Mouse (Mus musculus) heart, embryonic 15.5 days (tissue): ENCODE results near the gene Xkrx. TPM values are rescaled to one million over a fixed set of nuclear protein-coding genes. Genes with fewer than 3 reads are reported as not detected.

ENCODE experiments used
- ATAC-seq: fragments of 200-750 bp; cut with Nextera tagmentation; replicated peaks from 2 replicates; pipeline ENCODE4 v1.8.0; 2017; ENCODE audit warnings: low read depth, moderate TSS enrichment; ENCODE audit not compliant: insufficient number of reproducible peaks, insufficient read depth, low FRiP score
- H3K27ac ChIP-seq: fragments of 300-500 bp; sonication (generic); 2 replicates; pipeline ENCODE4 v1.5.1; 2015; ENCODE audit warnings: mild to moderate bottlenecking, inconsistent platforms
- H3K27me3 ChIP-seq: fragments of 300-500 bp; sonication (generic); 2 replicates; pipeline ENCODE4 v1.6.1; 2015; ENCODE audit warnings: inconsistent platforms
- H3K36me3 ChIP-seq: fragments of 300-500 bp; sonication (generic); 2 replicates; pipeline ENCODE4 v1.6.1; 2015; ENCODE audit warnings: mild to moderate bottlenecking, inconsistent platforms
- H3K4me1 ChIP-seq: fragments of 300-500 bp; sonication (generic); replicated peaks from 2 replicates; pipeline ENCODE4 v1.6.1; 2015; ENCODE audit warnings: inconsistent platforms
- H3K4me2 ChIP-seq: fragments of 300-500 bp; sonication (generic); 2 replicates; pipeline ENCODE4 v1.6.1; 2015; ENCODE audit warnings: inconsistent platforms, mild to moderate bottlenecking, moderate library complexity
- H3K4me3 ChIP-seq: fragments of 300-500 bp; sonication (generic); 2 replicates; pipeline ENCODE4 v1.5.1; 2015; ENCODE audit warnings: mild to moderate bottlenecking, inconsistent platforms
- H3K9ac ChIP-seq: fragments of 300-500 bp; sonication (generic); 2 replicates; pipeline ENCODE4 v1.6.1; 2015; ENCODE audit warnings: mild to moderate bottlenecking, inconsistent platforms
- H3K9me3 ChIP-seq: fragments of 300-500 bp; sonication (generic); replicated peaks from 2 replicates; pipeline ENCODE4 v1.6.1; 2016; ENCODE audit warnings: inconsistent platforms
- WGBS: fragments of 180-500 bp; shearing (Covaris S2); methylation state at CpG from one replicate; pipeline ENCODE4 v1.1.7; 2015; ENCODE audit warnings: mixed read lengths; 5-methylcytosine and 5-hydroxymethylcytosine counted together
- polyA plus RNA-seq: library from polyadenylated mRNA; unstranded; fragments of >200 nt; fragmentation: Nextera tagmentation; extraction: Ambion mirVana; gene quantifications from 2 replicates; pipeline ENCODE4 v1.2.1, GENCODE M21; 2015

Xkrx gene
- polyA plus RNA-seq, 1 experiment from 2014 or later, result 0.18 TPM

- Histone ChIP-seq H3K27ac (no peak overlapping the region), H3K36me3 (no peaks in the 10 kb centered on the region), H3K27me3 (no peaks in the 10 kb centered on the region), H3K9me3 (no peaks in the 10 kb centered on the region), H3K4me1 (no peaks in the 10 kb centered on the region), H3K9ac (no peak overlapping the region), H3K4me2 (no peak overlapping the region), H3K4me3 (no peak overlapping the region)
- no peak for ATAC-seq
- WGBS, result 73% methylated on average over 6 of the region's 6 CpGs
Measured at GRCm38 (mm10) chrX:134140024-134140423, 21.9 kb downstream of the Xkrx start.

DNA sequence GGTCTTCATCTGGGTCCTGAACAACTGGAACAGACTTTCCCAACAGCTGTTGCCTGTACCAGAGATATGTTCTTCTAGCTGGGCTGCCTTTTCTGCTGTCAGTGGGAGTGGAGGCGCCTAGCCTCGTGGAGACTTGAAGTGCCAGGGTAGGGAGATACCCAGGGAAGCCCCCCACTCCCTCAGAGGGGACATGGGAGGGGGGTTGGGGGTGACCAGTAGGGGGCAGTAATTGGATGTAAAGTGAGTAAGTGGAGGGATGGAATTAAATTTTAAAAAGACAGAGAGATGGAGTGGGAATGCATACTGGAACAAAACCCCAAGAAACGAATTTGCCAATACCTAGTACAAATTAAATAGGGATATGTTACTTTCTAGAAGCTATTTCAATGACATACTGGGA lies 28.1 kb downstream of the Xkrx start:
- no peaks in the 10 kb centered on the region for H3K36me3 ChIP-seq
- no peaks in the 10 kb centered on the region for H3K4me1 ChIP-seq
- H3K27me3 ChIP-seq, result no peaks in the 10 kb centered on the region
- no peak for ATAC-seq
- no peak overlapping the region for H3K4me3 ChIP-seq
- H3K4me2 ChIP-seq, result no peak overlapping the region
- H3K9ac ChIP-seq, result no peak overlapping the region
- 43% methylated on average over 3 of the region's 3 CpGs for WGBS
- H3K9me3 ChIP-seq, result no peaks in the 10 kb centered on the region
- no peak overlapping the region for H3K27ac ChIP-seq

GRCm38 (mm10) chrX:134132295-134132694 lies 29.6 kb downstream of the Xkrx start:
- peaks cover 3% of the 10 kb centered on the region; the same call in 1 of the 2 replicates for H3K27me3 ChIP-seq
- H3K4me1 ChIP-seq, result no peaks in the 10 kb centered on the region
- no peak overlapping the region for H3K4me3 ChIP-seq
- no peak for ATAC-seq
- no peaks in the 10 kb centered on the region for H3K9me3 ChIP-seq
- H3K36me3 ChIP-seq, result no peaks in the 10 kb centered on the region
- no peak overlapping the region for H3K4me2 ChIP-seq
- H3K27ac ChIP-seq, result no peak overlapping the region
- H3K9ac ChIP-seq, result no peak overlapping the region
- WGBS, result 32% methylated on average over 5 of the region's 5 CpGs

- 73% methylated on average over 3 of the region's 3 CpGs for WGBS
- Histone ChIP-seq H3K9me3 (no peaks in the 10 kb centered on the region), H3K4me3 (no peak overlapping the region), H3K4me1 (no peaks in the 10 kb centered on the region), H3K9ac (no peak overlapping the region), H3K27me3 (peaks cover 3% of the 10 kb centered on the region; the same call in 1 of the 2 replicates), H3K27ac (no peak overlapping the region), H3K36me3 (no peaks in the 10 kb centered on the region), H3K4me2 (no peak overlapping the region)
- ATAC-seq, result no peak
Measured at GRCm38 (mm10) chrX:134128549-134128948, 33.3 kb downstream of the Xkrx start.

DNA sequence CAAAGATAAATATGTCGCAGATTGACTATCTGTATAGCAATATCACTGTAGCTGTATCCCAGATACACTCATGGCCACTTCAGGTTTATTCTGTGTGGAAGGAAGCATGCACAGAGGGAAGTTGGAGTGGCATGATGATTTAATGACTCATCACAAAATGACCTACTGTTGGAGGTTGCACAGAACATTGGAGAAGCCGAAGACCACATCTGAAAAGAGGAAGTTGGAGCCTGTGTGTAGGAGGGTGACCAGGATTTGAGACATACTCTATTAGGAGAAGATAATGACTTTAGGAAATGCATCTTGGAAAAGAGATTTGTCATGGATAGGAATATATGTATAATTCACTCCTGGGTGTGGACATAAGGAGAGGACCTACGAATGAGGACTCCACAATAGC lies 45.5 kb downstream of the Xkrx start:
- Histone ChIP-seq H3K27ac (no peak overlapping the region), H3K36me3 (no peaks in the 10 kb centered on the region), H3K27me3 (no peaks in the 10 kb centered on the region), H3K4me1 (no peaks in the 10 kb centered on the region), H3K9ac (no peak overlapping the region), H3K9me3 (no peaks in the 10 kb centered on the region), H3K4me3 (no peak overlapping the region), H3K4me2 (no peak overlapping the region)
- ATAC-seq, result no peak
- WGBS, result 57% methylated on average over 3 of the region's 3 CpGs

DNA sequence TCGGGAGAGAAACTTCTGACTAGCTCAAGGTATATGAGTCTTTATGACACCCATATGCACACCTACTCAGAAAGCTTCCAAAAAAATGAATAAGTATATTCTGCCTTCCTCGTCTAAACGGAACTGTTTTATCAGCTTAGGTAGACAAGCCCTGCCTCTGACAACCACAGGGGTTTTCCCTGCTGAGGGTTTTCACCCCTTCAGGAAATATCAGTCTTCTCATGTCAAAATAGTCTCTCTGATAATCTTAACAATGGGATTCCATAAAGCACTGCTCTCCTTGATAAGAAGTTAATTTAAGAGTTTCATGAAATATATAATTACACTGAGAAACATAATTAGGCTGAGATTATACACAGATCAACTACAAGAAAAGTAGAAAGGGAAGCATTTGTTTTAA lies 50.1 kb downstream of the Xkrx start:
- no peak for ATAC-seq
- Histone ChIP-seq H3K36me3 (no peaks in the 10 kb centered on the region), H3K4me1 (no peaks in the 10 kb centered on the region), H3K9me3 (no peaks in the 10 kb centered on the region), H3K27me3 (no peaks in the 10 kb centered on the region), H3K4me3 (no peak overlapping the region), H3K4me2 (no peak overlapping the region), H3K27ac (no peak overlapping the region), H3K9ac (no peak overlapping the region)
- WGBS, result 52% methylated on average over 3 of the region's 3 CpGs

DNA sequence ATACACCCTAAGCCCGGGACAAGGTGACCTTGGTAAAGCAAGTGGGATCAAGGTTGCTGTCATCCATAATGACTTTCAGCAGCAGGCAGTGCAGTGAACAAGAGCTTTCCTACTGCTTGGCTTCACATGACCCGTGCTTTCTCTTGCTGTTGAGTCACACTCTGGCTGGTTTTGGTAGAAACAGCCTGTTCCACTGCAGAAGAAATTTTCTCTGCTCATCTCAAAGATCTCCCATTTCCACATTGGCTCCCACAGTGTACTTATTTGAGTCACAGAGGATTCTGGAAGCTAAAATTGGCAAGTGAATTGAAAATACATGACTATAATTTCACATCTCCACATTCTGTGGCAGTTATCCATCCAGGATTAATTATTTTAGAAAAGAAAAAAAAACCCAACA lies 59.2 kb downstream of the Xkrx start:
- 52% methylated on average over 2 of the region's 2 CpGs for WGBS
- no peak overlapping the region for H3K9ac ChIP-seq
- no peak for ATAC-seq

More for the DNA sequence above, 59.2 kb downstream of the Xkrx start:
- H3K27ac ChIP-seq, result no peak overlapping the region
- no peak overlapping the region for H3K4me3 ChIP-seq
- no peaks in the 10 kb centered on the region for H3K9me3 ChIP-seq
- no peaks in the 10 kb centered on the region for H3K4me1 ChIP-seq
- H3K4me2 ChIP-seq, result no peak overlapping the region
- no peaks in the 10 kb centered on the region for H3K36me3 ChIP-seq
- no peaks in the 10 kb centered on the region for H3K27me3 ChIP-seq

Other genes with a start within 250 kb of the Xkrx start
- gene Sytl4, start 180.3 kb downstream of the Xkrx start, polyA plus RNA-seq, result 2.2 and 4.4 TPM in 2 replicates
- gene Cstf2, start 102.9 kb downstream of the Xkrx start, polyA plus RNA-seq, result 20.4 and 26.9 TPM in 2 replicates
- 0.09 TPM in 1 of 2 replicates, not detected in the other for gene Arl13a, start 25.4 kb upstream of the Xkrx start, polyA plus RNA-seq
- 0.21 and 0.52 TPM in 2 replicates for gene Nox1, start 59.9 kb upstream of the Xkrx start, polyA plus RNA-seq
- gene Trmt2b, start 114.9 kb upstream of the Xkrx start, polyA plus RNA-seq, result 37.5 and 39.3 TPM in 2 replicates
- gene Tmem35a, start 133.1 kb upstream of the Xkrx start, polyA plus RNA-seq, result 18.5 and 19.9 TPM in 2 replicates
- gene Cenpi, start 146.0 kb upstream of the Xkrx start, polyA plus RNA-seq, result 22.2 and 26.9 TPM in 2 replicates
- 0.26 and 0.44 TPM in 2 replicates for gene Drp2, start 242.5 kb upstream of the Xkrx start, polyA plus RNA-seq